Mouse (Mus musculus) fat pad, adult 2 months (tissue): ENCODE data around the gene B4galt3.
A peak's percentile ranks its signal among the peaks of the same experiment; 100 is the strongest.

ENCODE experiments used
- DNase-seq: peaks from one replicate; pipeline ENCODE4 v3.0.0-alpha.2; 2011; ENCODE audit warnings: low read depth, low spot score; ENCODE audit errors: extremely low read depth

Gene B4galt3

DNA sequence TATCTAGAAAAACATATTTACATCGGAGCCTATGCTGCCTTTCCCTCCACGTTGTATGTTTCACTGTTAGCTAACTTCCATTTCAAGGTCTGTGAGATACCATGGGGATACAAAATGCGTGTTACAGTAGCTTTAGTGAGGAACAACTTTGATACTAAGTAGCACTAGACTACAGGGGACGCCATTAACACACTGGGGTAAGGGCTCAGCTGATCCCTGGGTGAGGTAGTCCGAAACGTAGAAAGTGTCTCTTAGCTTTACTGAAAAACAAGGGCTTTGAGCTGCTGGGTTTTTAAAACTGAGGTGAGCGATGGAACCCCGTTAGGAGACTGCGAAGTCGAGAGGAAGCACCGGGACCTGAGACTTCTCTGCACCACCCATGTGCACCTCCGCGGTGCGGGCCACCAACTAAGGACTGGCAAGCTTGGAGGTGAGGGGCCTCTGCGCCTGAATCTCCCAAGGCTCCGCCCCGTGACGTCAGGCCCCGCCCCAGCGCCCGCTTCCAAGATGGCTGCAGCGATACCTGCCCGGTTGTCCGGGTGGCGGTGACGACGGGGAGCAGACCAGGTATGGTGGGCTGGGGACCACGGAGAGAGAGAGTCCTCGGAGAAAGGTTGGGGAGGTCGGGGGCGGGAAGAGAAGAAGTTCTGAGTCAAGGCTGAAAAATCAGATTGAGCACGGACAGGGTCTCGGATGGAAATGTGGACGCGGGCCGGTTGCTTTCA is at the start of gene B4galt3:
Gene B4galt3, plus strand, starts transcription at position 481 of the 725 bp plus-strand sequence.
- DNase-seq = no peak

DNA sequence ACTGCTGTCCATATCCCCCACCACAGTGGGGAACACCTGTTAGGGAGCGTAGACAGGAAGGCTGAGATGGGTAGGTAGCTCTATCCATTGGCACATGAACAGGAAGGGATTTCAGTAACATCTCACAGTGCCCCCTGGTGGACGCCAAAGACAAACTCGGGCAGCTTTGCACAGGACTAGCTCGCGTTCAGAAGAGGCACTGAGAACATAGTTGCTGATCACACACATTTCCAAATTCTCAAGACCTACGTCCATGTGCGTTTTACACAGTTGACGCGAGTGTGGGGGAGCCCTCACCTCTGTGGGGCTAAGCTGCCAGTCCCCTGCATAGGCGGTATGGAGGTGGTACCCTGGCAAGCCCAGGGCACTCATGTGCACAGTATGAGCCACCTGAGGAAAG is 49.3 kb upstream of the B4galt3 start:
- no peak for DNase-seq

DNA sequence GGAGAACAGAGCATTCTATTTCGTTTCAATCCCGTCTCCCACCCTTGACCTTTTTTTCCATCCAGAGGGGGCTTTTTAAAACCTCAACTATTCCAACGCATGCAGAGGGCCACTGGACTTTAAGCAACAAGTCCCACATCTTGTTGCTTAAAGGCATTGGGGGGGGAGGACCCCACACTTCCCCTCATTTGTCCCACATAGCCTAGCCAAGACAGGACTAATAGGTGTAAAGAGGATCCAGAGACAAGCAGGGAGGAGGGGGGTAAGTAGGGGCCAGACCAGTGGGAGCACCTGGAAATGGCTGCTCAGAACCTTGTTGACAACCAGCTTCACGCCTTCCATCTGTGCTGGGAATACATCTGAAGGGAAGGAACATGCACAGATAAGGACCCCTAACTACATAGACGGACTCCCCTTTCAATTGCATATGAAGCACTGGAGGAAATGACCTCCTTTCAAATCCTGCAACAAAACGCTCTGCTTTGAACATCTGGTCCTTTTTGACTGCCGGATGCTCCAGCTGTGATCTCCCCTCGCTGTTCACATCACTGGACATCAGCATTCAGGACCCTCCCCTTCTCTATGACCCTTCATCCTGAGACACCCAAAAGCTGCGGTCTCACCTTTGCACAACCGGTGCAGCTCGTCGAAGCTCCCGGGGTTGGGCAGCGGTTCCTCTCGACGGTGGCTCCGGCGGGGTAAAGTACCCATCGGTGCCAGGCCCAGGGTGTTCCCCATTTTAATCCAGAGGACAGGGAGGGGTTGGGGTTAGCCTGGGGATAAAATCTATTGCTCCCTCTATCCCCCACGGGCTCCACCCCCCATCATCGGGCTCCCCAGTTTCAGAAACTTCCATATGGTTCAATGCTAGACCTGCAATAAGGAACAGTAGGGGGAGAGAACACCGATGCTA is 48.6 kb upstream of the B4galt3 start:
- DNase-seq = no peak

DNA sequence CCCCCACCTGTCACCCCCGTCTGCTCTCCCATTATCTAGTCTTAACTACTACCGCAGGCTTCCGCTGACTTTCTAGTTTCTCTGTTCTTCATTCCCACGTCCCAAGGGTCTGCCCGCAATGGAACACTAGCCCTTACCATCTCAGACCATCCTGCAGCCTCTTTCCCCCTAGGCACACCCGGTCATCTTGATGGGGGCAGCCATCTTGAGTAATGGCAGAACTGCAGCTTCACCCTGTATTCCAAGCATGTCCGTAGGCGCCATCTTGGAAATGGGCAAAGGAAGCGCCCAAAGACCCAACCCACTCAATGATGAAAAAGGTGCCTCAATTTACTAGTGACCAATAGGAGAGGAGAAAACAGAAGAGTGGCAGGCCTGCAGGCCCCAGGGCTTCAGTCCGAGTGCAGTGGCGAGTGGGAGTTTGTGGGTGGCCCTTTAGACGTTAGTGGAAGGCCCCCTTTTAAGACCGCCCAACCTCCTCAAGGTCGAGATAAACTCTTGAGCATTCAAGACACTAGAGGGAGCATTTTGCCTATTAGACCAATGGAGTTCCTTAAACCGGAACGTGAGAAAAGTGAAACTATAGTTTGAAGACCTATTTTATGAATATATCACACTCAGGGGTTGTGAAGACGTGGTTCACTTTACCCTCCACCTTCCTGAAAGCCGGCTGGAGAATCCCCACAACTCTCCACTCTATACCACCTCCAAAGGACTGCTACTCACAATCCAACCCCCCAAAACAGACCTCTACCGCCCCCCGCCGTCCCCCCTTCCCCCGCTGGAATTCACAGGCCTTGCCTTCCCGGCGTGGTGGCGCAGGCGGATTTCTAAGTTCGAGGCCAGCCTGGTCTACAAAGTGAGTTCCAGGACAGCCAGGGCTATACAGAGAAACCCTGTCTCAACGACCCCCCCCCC is 47.6 kb upstream of the B4galt3 start, which contains the start of gene Tomm40l:
Gene Tomm40l, minus strand, starts transcription at position 277 of the 918 bp plus-strand sequence.
- DNase-seq = peak; percentile 99

DNA sequence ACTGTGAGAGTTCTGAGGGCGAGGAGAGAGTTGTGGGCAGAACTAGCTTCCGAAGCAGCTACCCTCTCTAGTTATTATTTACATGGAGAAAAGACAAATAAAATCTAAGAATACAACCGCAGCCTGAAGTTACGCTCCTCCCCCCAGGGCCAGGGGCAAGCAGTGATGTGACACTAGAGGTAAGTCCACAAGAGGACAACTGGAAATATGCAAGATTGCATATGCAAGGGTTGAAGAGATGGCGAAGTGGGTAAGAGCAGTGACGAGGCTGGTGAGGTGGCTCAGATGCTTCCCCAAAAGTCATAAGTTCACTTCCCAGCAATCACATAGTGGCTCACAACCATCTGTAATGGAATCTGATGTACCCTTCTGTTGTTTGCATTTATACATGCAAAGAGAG is 47.0 kb upstream of the B4galt3 start:
- no peak for DNase-seq

DNA sequence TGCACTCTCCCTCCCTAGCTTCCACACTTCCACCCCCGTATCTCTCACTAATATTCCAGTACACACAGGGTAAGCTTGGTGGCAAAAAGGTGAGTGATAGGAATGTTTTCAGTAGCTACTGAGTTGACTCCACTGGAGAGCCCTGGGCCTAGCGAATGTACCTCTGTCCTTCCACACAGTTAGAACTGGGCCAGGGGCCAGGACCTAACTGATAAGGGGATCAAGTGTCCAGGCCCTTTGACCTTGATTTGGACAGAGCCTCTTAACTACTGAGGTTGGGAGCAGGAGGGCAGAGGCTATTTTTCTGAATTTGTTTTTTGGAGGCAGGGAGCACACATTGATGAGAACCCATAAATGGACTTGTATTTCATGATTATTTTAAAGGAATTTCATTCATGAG is 46.3 kb upstream of the B4galt3 start:
- no peak for DNase-seq

DNA sequence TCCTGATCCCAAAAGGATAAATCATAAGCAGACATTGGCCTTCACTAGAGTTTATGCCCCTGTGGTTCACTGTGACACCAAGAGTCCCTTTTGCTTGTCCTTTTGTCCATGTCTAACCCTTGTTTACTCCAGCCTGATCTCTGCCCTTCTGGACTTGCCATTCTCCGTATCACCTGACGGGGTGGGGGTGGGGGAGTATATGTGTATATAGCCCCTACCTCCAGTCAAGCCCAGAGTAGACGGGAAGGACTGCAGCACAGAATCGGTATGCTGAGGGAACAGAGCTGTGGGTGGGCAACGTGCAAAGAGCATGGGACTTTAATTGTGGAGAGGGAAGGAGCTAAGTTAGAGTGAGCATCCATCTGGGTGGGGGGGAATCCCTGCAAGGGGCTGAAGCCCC is 45.3 kb upstream of the B4galt3 start, which contains the start of gene Apoa2:
Gene Apoa2, plus strand, starts transcription at position 198 of the 400 bp plus-strand sequence.
- DNase-seq = no peak

DNA sequence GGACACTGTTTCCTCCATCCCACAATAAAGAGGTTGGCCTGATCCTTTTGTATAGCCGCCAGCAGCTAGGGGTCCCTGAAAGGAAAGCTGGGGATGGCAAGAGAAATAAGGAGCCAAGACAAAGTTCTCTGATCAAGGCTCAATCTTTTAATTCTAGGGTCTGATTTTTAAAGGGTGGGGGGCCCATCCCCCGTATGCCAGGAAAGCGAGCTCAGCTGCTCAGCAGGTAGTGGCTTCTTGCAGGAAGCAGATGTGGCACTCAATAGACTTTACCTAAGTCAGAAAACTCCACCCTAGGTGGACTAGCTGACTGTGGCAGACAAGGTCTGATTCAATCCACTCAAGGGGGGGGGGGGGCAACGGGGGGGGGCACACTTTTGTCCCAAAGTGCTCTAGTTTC is 43.3 kb upstream of the B4galt3 start:
- no peak for DNase-seq

DNA sequence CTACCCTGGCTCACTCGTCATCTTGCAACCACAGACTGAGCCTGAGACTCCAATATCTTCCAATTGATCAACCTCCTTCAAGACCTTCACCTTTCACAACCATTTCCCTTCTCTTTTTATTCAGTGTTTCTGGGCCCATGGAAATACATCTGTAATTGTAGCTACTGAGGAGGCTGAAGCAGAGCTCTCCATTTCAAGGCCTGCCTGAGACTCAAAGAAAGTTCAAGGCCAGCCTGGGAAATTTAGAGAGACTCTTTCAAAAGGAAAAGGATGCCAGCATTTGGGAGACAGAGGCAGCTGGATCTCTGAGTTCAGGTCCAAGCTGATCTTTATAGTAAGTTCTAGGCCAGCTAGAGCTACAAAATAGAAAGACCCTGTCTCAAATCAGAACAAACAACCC is 42.2 kb upstream of the B4galt3 start:
- no peak for DNase-seq

DNA sequence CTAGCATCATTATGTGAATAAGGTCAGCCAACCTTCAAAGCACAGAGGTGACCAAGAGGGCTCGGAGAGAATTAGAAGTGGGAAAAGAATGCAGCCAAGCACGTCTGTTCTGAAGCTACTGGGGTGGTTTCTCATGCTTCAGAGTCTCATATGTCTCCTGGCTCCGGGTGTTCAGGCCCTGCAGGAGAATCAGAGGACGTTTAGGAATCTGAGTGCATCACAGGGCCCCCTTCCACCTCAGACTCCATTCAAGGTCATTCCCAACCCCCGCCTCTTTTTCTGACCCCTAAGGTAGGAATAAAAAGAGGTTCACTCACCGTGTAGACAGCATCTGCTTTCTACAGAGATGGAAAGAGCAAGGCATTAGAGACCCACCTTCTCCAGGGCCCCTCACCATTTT is 40.4 kb upstream of the B4galt3 start:
- DNase-seq = no peak

DNA sequence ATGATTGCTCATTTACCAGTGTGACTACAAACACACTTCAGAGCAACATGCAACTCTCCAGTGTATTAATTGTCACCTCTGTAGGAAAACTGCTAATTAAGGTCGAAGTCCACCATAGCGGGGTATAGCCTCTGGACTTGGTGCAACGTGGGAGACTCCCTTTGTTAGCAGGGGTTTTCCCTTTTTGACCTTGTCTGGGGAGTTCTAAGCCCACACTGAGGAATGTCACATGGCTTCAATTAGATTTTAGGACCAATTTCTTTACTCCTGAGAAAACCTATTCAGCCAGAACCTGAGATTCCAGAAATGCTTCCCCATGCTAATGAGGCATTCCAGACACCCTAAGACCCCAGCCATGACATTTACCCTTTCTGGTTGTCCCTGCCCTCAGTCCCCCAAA is 39.9 kb upstream of the B4galt3 start:
- no peak for DNase-seq

DNA sequence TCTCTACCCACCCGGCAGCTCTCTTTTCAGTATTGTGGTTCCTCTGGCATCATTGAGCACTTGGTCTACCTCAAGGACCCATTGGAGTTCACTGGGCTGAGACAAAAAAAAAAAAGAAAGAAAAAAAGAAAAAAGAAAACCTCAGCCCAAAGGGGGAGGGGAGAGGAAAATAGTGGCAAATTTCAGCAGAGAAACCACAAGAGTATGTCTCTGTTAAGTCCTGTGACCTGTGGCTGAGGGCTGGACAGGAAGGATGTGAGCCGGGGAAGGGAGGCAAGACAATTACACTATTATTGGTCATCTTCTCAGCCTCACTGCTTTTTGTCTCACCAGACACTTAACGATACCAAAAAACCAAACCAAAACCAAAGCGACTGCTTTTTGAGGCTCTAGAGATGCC is 38.3 kb upstream of the B4galt3 start:
- no peak for DNase-seq

DNA sequence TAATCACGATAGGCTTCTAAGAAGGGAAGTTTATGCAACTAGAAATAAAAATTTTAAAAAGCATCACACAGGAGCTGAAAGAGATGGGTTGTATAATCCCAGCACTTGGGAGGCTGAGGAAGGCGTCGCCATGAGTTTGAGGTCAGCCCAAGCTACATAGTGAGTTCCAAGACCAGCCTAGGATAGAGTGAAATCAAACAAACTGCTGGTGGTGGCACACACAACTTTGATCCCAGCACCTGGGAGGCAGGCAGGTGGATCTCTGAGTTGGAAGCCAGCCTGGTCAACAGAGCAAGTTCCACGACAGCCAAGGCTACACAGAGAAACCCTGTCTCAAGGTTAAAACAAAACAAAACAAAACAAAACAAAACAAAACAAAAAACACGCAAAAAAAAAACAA is 37.8 kb upstream of the B4galt3 start:
- no peak for DNase-seq

DNA sequence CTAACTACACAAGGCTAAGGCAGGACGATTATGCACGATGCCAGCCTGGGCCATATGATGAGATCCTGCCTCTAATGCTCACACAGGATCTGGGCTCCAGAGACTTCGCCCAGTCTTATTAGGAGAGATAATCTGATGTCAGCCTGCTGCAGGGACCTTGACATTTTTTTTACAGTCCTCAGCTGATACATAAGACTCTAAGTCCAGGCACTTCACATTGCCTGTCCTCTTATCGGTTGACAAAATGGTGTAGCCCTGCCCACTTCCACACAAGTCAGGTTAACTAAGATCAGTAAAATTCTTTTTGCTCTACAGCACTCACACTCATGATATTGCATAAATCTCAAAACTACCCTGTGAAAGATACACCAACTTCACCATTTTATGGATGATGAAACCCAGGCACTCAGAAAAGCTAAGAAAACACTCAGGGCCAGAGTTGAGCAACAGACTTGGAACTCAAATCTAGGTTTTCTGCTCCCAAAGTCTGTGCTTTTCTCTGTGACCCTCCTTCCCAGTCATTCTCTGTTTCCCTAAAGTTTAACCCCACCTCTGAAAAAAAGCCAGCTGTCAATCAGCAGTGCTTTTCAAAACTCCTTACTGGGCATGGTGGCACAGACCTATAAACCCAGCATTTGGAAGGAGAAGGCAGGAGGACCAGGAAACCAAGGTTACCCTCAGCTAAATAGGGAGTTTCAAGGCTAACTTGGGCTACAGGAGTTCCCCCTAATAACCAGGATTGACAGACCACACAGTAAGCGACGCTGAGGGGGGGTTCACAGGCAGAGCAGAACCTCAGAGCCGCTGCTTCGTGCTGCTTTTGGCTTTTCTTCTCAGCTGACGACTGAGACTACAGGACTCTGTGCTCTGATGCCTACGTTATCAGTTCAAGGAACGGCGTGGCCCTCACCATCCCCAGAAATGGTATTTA is 37.1 kb upstream of the B4galt3 start:
- no peak for DNase-seq

DNA sequence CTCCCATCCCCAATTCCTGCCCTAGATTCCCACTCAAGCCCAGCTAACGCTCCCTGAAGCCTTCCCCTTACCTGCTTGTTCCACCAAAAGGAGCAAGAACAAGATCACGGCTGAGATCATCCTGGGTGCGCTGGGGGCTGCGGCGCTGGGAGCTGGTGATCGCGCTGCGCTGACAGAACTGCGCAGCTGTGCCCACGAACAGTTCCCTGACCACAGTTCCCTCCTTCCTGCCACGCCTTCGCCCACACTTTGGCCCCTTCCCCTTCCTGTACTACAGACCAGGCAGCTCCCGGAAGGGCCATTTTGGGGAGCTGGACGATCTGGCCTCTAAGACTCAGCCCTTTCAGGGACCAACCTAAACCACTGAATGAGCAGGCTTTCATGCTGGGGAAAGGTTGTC is 36.0 kb upstream of the B4galt3 start, which contains the start of gene Fcer1g:
Gene Fcer1g, minus strand, starts transcription at position 240 of the 400 bp plus-strand sequence.
- no peak for DNase-seq

DNA sequence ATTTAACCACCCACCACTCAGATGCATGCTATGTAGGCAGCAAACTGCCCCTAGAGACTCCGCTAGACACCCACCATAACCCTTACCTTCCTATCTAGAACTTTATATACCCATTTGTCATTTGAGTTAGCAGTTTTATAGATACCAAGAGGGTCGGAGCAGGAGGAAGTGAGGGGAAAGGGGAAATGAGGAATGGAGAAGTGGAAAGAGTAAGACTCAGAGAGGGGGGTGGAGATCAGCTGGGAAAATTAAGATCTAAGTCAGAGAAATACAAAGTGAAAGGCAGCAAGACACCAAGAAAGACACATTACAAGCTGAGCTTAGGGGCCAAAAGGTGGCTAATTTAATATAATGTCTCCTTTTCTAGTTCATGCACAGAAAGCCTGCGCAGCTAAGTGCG is 35.6 kb upstream of the B4galt3 start:
- no peak for DNase-seq

DNA sequence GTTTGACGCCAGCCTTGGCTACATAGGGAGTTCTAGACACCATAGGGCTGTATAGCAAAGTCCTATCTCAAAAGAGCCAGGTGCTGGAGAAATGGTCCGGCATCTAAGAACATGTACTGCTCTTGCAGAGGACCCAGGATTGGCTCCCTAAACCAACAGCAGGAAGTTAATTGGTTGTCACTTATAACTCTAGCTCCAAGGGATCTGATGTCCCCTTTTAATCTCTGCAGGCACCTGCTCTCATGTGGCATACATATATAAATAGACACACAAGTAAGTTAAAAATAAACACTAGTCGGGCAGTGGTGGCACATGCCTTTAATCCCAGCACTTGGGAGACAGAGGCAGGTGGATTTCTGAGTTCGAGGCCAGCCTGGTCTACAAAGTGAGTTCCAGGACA is 34.3 kb upstream of the B4galt3 start:
- no peak for DNase-seq

DNA sequence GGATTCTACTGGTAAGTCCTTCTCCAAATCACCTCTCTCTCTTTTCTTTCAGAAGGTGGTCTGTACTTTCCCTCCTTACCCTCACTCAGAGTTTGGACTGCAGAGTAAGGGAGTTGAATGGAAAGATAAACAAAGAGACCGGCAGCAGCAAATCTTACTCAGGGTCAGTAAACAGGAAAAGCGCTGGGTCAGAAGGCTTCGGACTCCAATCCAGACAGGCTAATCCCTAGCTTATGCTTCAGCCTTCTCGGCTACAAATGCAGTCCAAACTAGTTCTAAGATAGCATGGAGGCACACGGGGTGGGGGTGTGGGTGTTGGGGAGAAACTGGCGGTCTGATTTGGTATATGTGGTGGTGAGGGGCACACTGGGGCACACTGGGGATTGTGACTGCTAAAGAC is 32.7 kb upstream of the B4galt3 start:
- DNase-seq = no peak

DNA sequence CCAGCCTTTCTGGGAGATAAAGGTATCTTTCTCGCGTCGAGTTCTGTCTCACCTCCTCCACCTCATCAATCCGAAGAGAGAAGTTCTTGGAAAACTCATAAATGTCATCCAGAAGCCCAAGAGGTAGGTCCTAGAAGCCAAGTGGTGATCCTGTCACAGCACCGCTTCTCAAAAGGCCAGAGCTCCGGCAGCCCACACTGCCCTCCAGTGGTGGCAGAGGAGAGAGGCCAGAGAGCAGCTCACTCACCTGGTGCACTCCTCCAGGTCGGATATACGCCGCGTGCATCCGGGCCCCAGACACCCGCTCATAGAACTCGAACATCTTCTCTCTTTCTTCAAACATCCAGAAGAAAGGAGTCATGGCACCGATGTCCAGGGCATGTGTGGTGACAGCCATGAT is 31.7 kb upstream of the B4galt3 start:
- DNase-seq = no peak
